Mouse (Mus musculus): ENCODE results near the gene Grid1.

GRCm38 (mm10) chr14:35079954-35080353 is 260.0 kb downstream of the Grid1 start:
- TF ChIP-seq POLR2A (IDR thresholded peaks at IDR 0.05; ENCODE audit: insufficient read length, low read depth) (no peak), POLR2AphosphoS2 (IDR thresholded peaks at IDR 0.05; ENCODE audit: insufficient read length, low read depth) (no peak), USF1 (IDR thresholded peaks at IDR 0.05; ENCODE audit: low read depth) (no peak), E2F4 (IDR thresholded peaks at IDR 0.05; ENCODE audit: insufficient read depth) (no peak), TCF12 (IDR thresholded peaks at IDR 0.05; ENCODE audit: insufficient read depth, poor library complexity, severe bottlenecking) (no peak), MYOD1 (IDR thresholded peaks at IDR 0.05; ENCODE audit: control insufficient read depth in 1 of 3, insufficient read length in 2 of 3, low read depth in 2 of 3) (no peak), MAX (IDR thresholded peaks at IDR 0.05; ENCODE audit: low read depth) (no peak), SRF (IDR thresholded peaks at IDR 0.05; ENCODE audit: control insufficient read depth, insufficient read length, low read depth) (no peak), CEBPB (IDR thresholded peaks at IDR 0.05; ENCODE audit: insufficient read depth, poor library complexity, severe bottlenecking) (no peak), TCF3 (IDR thresholded peaks at IDR 0.05; ENCODE audit: insufficient read length, low read depth) (no peak), MYOG (IDR thresholded peaks at IDR 0.05; ENCODE audit: control insufficient read depth in 1 of 3, insufficient read depth in 1 of 3, insufficient read length in 2 of 3, low read depth in 2 of 3) (no peak), REST (IDR thresholded peaks at IDR 0.05; ENCODE audit: insufficient read depth, insufficient read length) (no peak)

All from myocyte (in vitro differentiated cells).